Mouse (Mus musculus): ENCODE measurements around the gene Vmn1r227.

Gene Vmn1r227

GRCm38 (mm10) chr17:20729543-20729942 lies at the start of gene Vmn1r227:
Gene Vmn1r227, plus strand, starts transcription at chr17:20729843.
- in situ Hi-C loops (cut with MboI, MseI) = no loop called here

DNA sequence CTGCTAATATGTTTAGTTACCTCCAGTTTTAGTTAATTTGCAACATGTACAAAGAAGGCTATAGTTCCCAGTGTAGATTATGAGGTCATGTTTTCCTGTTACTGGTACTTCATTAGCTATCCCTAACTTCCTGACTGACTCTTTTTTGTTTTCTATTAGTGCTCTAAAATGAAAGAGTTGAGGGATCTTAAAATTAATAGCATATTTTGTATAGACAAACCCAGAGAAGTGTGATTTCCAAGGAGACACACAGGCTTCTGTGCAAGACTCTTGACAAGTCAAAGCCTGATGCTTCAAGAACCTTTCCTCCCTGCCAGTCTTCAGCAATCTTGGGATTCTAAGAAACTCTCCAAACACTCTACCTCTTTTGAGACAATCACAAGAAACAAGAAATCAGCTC lies 47.1 kb upstream of the Vmn1r227 start, which contains the start of gene Vmn1r226:
Gene Vmn1r226 (plus strand): TSS at position 301 of the 400 bp plus-strand sequence.
- in situ Hi-C loops (cut with MboI, MseI) = no loop called here

- in situ Hi-C loops (cut with MboI, MseI) = no loop called here
Observed at GRCm38 (mm10) chr17:20786057-20786456, 56.4 kb downstream of the Vmn1r227 start, which contains the start of gene Vmn1r228. Gene Vmn1r228, minus strand, starts transcription at chr17:20786157.
